Mouse (Mus musculus) spleen, adult 12 weeks (tissue): ENCODE data around the gene B020031M17Rik.
"Not testable (repeated sequence)": the region's sequence is repeated elsewhere in the genome, so short reads cannot be mapped to it uniquely, and the experiment has no call there.

Experiments
- DNase-seq: peaks from one replicate; pipeline ENCODE4 v3.0.0; 2022; ENCODE audit warnings: low spot score

B020031M17Rik gene

DNA sequence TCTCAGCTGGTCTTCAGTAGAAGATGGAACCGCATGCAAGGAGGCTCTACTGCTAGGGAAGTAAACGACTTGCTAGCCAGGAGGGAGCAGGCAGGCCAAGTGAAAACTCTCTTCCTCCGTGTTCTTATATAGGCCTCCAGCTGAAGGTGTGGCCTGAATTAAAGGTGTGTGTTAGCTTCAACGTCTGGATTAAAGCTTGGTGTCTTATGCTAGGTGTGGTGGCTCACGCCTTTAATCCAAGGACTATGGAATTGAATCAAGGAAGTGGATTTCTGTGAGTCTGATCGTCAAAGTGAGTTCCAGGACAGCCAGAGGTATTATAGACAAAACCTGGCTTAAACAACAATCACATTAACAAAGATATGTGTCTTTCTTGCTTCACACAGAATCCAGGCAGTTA lies at the start of gene B020031M17Rik:
Gene B020031M17Rik (minus strand): TSS at position 101 of the 400 bp plus-strand sequence.
- DNase-seq: not testable (repeated sequence)

DNA sequence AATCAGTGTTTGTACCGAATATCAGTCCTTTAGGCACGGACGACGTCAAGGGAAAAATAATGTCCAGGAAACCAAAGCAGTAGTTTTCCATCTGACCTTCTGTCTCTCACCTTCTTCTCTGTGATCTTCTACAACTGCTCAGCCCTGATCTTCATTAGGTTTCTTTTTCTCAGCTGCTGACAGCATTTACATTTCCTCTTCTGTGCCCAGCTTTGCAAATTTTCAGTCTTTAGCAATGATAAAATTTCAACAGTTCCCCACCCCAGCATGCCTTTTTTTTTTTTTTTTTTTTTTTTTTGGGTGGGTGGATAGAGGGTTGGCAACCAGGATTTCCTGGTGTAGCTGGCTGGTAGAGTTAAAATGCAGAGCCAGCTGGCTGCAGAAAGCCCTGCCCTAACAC lies 48.6 kb upstream of the B020031M17Rik start:
- DNase-seq: not testable (repeated sequence)

DNA sequence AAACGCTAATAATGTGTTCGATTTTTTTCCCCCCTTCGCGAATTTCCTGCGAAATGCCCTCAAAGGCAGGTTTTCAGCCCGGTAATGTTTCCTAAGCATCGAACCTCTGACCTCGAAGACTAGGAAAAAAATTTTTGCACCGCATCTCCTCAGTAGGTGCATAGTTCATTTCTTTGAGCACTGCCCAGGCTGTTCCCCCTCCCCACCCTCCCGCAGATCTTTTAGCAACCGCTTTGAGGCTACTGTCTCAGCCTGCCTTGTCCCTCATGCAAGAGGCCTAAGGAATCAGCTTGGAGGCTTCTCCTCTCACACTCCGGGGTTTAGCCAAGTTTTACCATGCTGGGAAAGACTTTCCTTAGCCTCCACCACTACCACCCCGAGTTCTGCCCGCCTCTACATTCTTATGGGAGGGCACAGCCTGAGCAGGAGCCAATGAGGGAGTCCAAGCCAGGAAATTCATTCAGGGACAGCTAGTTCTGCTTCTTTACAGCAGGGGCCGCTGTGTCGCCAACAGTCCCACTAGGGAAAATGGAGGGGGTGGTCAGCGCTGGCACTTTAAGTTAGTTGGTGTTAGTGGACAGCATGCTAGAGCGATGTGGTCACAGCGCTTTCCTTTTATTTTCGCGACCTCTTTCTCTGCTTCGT lies 48.0 kb upstream of the B020031M17Rik start:
- DNase-seq: not testable (repeated sequence)

DNA sequence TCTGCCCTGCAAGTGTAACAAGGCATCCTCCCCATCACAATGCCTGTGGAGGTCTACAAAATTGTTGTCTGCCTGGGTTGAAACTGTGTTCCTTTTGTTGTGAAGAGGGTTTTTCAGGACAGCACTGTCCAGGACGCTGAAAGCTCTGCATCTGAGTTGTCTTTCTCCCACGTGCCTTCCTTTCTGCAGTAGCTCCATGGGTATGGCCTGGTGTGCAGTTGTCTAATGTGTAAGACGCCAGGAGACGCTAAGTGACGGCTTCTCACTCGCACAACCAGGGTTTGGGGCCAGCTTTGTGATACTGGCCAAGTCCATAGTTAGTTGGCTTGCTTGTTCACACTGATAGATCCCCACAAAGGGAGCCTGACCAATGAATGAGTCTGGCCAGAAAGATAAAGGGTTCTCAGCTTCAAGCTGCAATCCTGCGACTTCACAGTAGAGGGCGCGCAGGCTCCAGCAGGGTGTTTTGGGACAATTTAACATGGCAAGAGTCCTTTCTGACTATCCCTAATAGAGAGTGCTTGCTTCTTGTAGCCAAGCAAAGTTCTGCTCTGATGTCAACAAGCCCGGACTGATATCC lies 41.4 kb upstream of the B020031M17Rik start:
- DNase-seq: not testable (repeated sequence)

DNA sequence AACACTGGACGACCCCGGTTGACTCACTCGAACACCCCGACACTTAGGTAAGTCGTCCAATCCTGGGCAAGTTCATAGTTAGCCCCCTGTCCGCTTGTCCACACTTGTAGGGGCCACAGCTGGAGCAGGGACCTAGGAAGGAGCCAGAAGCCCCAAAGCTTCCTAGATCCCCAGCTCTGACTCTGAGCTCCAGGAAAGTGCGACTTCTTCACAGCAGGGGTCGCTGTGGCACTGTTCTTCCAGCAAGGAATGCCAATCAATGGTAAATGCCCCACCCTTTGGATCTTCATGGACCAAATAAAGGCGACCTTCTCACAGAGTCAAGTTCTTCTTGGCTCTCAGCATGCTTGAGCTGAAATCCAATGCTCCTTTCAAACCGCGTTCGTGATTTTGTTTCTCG lies 40.7 kb upstream of the B020031M17Rik start:
- not testable (repeated sequence) for DNase-seq

DNA sequence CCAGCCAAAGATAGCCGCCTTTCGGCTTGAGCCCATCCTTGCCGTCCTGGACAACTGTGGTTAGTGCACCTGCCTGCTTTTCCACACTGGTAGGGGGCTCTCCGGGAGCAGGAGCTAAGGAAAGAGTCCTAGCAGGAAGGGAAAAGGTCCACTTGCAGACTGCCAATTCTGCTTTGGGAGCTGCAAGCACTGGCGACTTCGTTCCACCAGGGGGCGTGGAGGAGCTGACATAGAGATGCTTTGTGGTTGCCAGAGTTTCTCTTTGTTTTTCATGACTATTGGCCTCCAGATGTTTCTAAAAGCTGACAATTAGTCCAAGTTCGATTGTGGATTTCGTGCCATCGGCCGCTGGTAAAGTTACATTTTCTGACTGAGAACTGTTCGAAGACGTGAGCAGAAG lies 18.6 kb upstream of the B020031M17Rik start:
- not testable (repeated sequence) for DNase-seq

DNA sequence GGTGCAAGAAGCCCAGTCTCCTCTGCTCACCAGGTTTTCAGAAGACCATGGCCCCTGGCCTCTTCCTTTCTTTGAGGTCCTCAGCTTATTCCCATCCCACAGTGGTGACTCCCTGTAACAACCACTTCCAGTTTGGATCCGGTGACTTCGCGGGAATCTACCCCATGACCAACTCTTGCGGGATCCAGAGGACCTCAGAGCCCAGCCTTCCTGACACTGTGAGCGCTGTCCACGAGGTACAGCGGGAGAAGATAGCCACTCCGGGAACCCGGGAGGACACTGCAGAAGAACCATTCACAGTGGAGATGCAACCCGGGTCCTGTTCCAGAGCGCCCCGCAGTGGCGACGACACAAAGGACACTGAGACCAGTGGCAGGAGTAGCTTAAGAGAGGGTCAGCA lies 17.6 kb upstream of the B020031M17Rik start:
- not testable (repeated sequence) for DNase-seq

DNA sequence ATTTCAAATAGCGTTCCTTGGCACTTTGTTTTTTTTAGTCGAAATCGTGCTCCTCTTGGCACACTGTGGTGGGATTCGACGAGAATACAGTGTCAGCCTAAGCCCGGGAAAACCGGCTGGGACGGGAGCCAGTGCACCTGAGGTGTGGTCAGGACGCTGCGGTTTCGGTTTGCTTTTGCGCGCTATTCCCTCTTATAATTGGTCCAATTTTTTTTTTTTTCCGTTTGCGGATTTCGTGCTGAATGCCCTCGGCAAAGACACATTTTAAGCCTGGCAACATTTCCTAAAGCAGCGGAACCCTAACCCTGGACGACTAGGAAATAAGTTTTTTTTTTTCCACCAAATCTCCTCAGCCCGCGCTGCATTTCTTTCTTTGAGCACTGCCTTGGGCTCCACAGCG lies 15.4 kb upstream of the B020031M17Rik start:
- not testable (repeated sequence) for DNase-seq

DNA sequence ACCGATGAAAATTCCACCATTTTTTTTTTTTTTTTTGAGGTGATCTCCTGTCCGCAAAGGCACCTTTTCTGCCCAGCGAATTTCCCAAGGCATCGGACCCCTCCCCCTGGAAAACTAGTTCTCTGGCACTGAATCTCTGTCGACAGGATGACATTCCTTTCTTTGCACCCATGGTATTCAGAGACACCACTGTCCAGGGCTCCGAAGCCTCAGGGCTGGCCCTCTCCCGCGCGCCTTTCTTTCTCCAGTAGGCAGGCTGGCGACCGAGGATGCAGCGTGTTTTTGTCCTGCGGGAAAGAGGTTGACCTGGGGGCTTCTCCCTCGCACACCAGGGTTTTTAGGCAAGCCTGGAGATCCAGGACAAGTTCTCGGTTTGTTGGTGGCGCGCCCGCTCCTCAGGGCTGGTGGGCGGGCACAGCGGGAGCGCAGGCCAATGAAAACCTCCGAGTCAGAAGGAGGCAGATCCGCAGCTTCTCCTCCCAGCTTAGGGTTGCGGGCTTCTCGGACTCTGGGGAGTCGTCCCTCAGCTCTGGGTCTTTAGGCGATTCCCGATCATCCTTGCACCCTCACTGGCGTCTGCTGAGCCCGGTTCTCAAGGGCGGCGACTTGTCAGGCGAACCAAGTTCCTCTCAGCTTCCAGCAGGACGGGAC lies 14.8 kb upstream of the B020031M17Rik start:
- not testable (repeated sequence) for DNase-seq

DNA sequence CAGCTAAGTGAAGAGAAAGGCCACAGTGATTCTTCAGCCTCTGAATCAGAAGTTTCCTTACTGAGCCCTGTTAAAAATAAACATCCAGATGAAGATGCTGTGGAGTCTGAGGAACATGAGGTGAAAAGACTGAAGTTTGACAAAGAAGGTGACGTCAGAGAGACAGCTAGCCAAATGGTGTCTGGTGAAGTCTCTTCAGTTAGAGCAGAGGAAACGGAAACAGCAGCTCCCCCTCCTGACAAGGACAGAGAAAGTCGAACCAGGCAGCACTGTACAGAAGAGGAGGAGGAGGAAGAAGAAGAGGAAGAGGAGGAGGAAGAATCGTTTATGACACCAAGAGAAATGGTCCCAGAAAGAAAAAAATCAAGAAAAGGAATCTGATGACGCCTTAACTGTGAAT lies 12.2 kb upstream of the B020031M17Rik start:
- DNase-seq: not testable (repeated sequence)

DNA sequence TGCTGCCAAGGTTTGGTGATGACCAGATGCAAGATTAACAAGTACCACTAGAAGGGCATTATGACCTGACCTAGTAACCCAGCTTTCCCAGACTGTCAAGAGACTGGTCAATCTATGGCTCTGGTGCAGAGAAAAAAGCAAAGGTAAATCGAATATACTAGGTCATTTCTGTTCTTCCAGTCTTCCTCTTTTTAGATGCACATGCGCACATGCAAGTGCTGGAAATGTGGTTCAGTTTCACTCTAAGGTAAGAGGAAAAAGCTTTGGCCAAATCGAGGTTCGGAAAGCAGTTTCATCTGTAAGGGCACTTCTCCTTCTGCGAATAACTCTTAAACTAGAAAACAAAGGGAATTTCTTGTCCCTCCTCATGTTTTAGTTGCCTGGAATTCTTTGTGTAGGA lies 5.0 kb upstream of the B020031M17Rik start:
- not testable (repeated sequence) for DNase-seq

DNA sequence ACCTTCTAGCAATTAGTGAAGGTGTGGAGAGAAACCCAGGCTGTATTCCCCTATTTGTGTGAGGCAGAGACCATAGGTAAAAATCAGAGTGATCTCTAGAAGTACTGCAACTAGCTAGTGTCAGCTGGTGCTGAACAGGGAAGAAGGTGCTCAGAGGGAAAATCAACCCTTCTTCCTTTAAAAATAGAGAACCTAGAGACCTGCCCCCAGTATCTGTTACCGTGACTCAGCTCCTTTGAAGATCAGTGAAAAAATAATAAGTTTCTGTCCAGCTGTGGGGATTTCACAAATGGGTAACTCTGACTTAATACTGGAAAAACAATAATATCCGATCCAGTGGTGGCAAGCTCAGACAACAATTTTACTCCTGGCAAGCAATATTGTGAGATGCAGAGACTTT lies 4.5 kb upstream of the B020031M17Rik start:
- not testable (repeated sequence) for DNase-seq

DNA sequence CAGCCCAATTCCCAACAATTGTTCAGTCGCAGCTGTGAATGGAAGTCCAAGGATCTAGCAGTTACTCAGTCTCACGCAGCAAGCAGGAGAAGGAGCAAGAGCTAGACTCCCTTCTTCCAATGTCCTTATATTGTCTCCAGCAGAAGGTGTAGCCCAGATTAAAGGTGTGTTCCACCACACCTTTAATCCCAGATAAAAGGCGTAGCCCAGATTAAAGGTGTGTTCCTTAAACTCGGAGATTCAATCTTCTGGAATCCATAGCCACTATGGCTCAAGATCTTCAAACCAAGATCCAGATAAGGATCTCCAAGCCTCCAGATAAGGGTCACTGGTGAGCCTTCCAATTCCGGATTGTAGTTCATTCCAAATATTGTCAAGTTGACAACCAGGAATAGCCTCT lies 21.4 kb downstream of the B020031M17Rik start, which contains the start of gene Gm21761:
Gene Gm21761 (minus strand): TSS at position 101 of the 400 bp plus-strand sequence.
- DNase-seq: not testable (repeated sequence)

DNA sequence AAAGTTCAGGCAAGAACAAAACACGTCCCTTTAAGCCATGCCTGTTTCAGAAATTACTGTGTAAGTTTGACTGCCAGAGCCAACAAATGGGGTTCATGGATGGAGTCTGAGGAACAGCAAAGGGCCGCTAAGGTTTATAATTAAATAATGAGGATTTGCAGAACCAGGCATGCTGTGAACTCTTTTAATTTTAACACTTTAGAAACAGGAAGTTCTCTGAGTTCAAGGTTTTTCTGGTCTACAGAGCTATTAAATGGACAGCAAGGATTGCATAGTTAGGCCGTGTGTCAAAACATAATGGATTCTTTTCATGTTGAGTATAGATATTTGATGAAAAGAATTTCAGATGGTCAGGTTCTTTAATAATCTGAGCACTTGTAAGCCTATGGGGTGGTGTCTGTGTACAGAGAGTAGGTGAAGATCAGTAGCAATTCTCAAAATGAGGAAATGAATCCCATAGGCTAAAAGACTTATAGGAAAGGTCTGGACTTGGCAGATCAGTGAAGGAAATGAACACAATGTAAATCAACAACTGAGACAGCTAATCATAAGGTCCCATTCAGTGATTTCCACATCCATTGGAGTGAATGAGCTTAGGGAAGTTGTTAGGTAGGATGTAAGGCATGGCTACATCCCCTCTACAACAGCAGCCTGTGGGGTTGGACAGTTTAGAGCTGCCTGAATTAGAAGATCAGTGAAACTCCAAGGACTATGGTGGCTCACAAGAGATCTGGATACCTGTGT lies 25.8 kb downstream of the B020031M17Rik start:
- DNase-seq: not testable (repeated sequence)

DNA sequence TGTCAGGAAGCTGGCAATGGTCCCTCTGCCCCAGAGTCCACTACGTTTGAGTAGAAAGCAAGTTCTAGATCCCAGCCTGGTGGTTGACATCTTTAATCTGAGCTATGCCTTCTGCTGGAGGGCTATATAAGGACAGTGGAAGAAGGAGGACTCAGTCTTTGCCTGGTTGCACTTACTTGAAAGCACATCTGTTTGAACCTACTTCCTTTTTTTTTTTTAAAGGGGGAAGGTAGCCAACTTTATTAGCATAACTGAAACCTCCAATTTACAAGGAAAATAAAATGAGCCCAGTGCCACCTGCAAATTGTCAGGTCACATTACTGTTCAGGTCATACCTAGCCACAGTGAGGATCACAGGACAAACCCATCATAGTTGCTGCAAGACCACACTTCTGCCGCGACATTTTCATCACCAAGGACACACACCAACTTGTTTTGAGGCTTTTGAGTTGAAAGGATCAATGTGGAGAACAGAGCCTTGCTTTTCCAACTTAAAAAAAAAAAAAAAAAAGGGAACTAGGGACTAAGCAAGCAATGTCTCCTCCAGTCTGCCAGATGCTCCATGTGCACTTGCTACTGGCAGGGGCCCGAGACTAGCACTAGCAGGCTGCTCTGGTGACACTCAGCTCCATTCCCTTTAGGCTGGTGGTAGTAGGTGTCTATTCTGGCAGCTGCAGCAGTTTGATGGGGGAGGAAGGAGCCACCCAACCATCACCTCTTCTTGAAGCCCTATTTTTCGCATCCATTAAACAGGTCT lies 33.5 kb downstream of the B020031M17Rik start:
- not testable (repeated sequence) for DNase-seq

DNA sequence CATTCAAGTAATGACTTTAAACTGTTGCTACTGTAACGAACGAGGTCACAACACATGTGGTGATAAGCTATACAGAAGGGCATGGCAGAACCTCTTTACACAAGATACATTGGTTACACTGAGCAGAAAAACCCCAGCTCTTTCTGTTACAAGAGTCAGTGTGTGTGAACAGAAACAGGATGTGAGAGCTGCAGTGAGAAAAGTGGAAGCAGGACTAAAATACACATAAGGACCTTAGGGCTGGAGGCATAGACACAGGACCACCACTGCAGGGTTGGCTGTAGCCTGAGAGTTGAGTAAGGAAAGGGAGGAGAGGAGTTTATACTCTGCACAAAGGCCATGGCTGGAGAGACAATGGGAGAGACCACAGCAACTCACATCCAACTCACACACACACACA lies 34.2 kb downstream of the B020031M17Rik start:
- DNase-seq: not testable (repeated sequence)
